Mouse (Mus musculus) intestine, postnatal 0 days (tissue): ENCODE data around the gene Gm10053. TPM values are rescaled to one million over a fixed set of nuclear protein-coding genes. Genes with fewer than 3 reads are reported as not detected.

Source experiments
- ATAC-seq: fragments of 200-750 bp; cut with Nextera tagmentation; 2 replicates; pipeline ENCODE4 v1.8.0; 2017; ENCODE audit warnings: mild to moderate bottlenecking, moderate TSS enrichment, moderate library complexity
- H3K27ac ChIP-seq: fragments of 300-500 bp; sonication (generic); 2 replicates; pipeline ENCODE4 v1.5.1; 2014; ENCODE audit warnings: mild to moderate bottlenecking, low read depth, low read length, moderate library complexity
- H3K27me3 ChIP-seq: fragments of 300-500 bp; sonication (generic); replicated peaks from 2 replicates; pipeline ENCODE4 v1.6.1; 2014; ENCODE audit warnings: low read length, mixed read lengths; ENCODE audit not compliant: control insufficient read depth, insufficient read depth
- H3K36me3 ChIP-seq: fragments of 300-500 bp; sonication (generic); 2 replicates; pipeline ENCODE4 v1.6.1; 2014; ENCODE audit warnings: mild to moderate bottlenecking, moderate library complexity; ENCODE audit not compliant: control insufficient read depth, insufficient read depth
- H3K4me1 ChIP-seq: fragments of 300-500 bp; sonication (generic); replicated peaks from 2 replicates; pipeline ENCODE4 v1.6.1; 2014; ENCODE audit warnings: antibody characterized with exemption, low read length, mixed read lengths; ENCODE audit not compliant: control insufficient read depth, insufficient read depth
- H3K4me2 ChIP-seq: fragments of 300-500 bp; sonication (generic); replicated peaks from 2 replicates; pipeline ENCODE4 v1.6.1; 2014; ENCODE audit warnings: low read depth, mild to moderate bottlenecking, moderate library complexity
- H3K4me3 ChIP-seq: fragments of 300-500 bp; sonication (generic); 2 replicates; pipeline ENCODE4 v1.5.1; 2014; ENCODE audit warnings: low read depth, low read length
- H3K9ac ChIP-seq: fragments of 300-500 bp; sonication (generic); 2 replicates; pipeline ENCODE4 v1.6.1; 2014; ENCODE audit warnings: mild to moderate bottlenecking, low read depth, low read length
- H3K9me3 ChIP-seq: fragments of 300-500 bp; sonication (generic); 2 replicates; pipeline ENCODE4 v1.6.1; 2016; ENCODE audit warnings: mixed run types; ENCODE audit not compliant: control insufficient read depth
- CTCF ChIP-seq: sonication (generic); IDR thresholded peaks from 2 replicates; pipeline ENCODE4 v1.5.1; 2016; ENCODE audit warnings: low read depth, mild to moderate bottlenecking, control low read depth, antibody characterized with exemption, moderate library complexity
- WGBS: fragments of 180-500 bp; shearing (Covaris S2); extraction: QIAGEN DNeasy Blood & Tissue Kit; methylation state at CpG from one replicate; pipeline ENCODE4 v1.1.7; 2014; 5-methylcytosine and 5-hydroxymethylcytosine counted together
- polyA plus RNA-seq: library from polyadenylated mRNA; unstranded; fragments of >200 nt; fragmentation: Nextera tagmentation; extraction: Ambion mirVana; gene quantifications from 2 replicates; pipeline ENCODE4 v1.2.1, GENCODE M21; 2015

Gene Gm10053
- polyA plus RNA-seq, 1 experiment from 2014 or later: 580 TPM

GRCm38 (mm10) chr19:24902821-24903220, 27.3 kb downstream of the Gm10053 start:
- H3K9ac ChIP-seq: no peak overlapping the region
- H3K27ac ChIP-seq: no peak overlapping the region
- no peak overlapping the region for H3K4me2 ChIP-seq
- no peaks in the 10 kb centered on the region for H3K9me3 ChIP-seq
- peaks cover 52% of the 10 kb centered on the region for H3K27me3 ChIP-seq
- no peak for ATAC-seq
- H3K36me3 ChIP-seq: no peaks in the 10 kb centered on the region
- no peak for TF ChIP-seq CTCF
- WGBS: 51% methylated on average over 2 of the region's 2 CpGs
- H3K4me1 ChIP-seq: no peaks in the 10 kb centered on the region
- no peak overlapping the region for H3K4me3 ChIP-seq

GRCm38 (mm10) chr19:24907655-24908054, 32.2 kb downstream of the Gm10053 start:
- no peaks in the 10 kb centered on the region for H3K4me1 ChIP-seq
- no peak overlapping the region for H3K4me2 ChIP-seq
- H3K4me3 ChIP-seq: no peak overlapping the region
- no peaks in the 10 kb centered on the region for H3K9me3 ChIP-seq
- TF ChIP-seq CTCF: no peak
- no peak overlapping the region for H3K9ac ChIP-seq
- ATAC-seq: no peak
- H3K27me3 ChIP-seq: peaks cover 8% of the 10 kb centered on the region
- no peaks in the 10 kb centered on the region for H3K36me3 ChIP-seq
- H3K27ac ChIP-seq: no peak overlapping the region
- 91% methylated on average over 4 of the region's 6 CpGs for WGBS

GRCm38 (mm10) chr19:24908385-24909155, 33.1 kb downstream of the Gm10053 start:
- WGBS: 94% methylated on average over 3 of the region's 3 CpGs
- TF ChIP-seq CTCF: no peak

GRCm38 (mm10) chr19:24920866-24921265, 45.4 kb downstream of the Gm10053 start:
- Histone ChIP-seq H3K4me1 (no peaks in the 10 kb centered on the region), H3K9ac (no peak overlapping the region), H3K36me3 (peaks cover 13% of the 10 kb centered on the region), H3K4me2 (no peak overlapping the region), H3K4me3 (no peak overlapping the region), H3K27me3 (no peaks in the 10 kb centered on the region), H3K27ac (no peak overlapping the region), H3K9me3 (no peaks in the 10 kb centered on the region)
- no peak for TF ChIP-seq CTCF
- 91% methylated on average over 5 of the region's 5 CpGs for WGBS
- ATAC-seq: no peak

More at GRCm38 (mm10) chr19:24908385-24909155, 33.1 kb downstream of the Gm10053 start:
- Histone ChIP-seq H3K36me3 (no peaks in the 10 kb centered on the region), H3K9ac (no peak overlapping the region), H3K4me1 (no peaks in the 10 kb centered on the region), H3K4me2 (no peak overlapping the region), H3K27me3 (no peaks in the 10 kb centered on the region; the same call in 1 of the 2 replicates), H3K9me3 (no peaks in the 10 kb centered on the region), H3K27ac (no peak overlapping the region), H3K4me3 (no peak overlapping the region)
- ATAC-seq: no peak

Other genes with a start within 250 kb of the Gm10053 start
- 9.3 and 11.3 TPM in 2 replicates for gene Tmem252, start 201.7 kb upstream of the Gm10053 start, polyA plus RNA-seq
- 3.3 and 3.5 TPM in 2 replicates for gene Pgm5, start 13.8 kb upstream of the Gm10053 start, polyA plus RNA-seq
- not detected in 2 replicates for gene Foxd4, start 25.5 kb downstream of the Gm10053 start, polyA plus RNA-seq
- gene Cbwd1, start 85.9 kb downstream of the Gm10053 start, polyA plus RNA-seq: 10.4 and 10.6 TPM in 2 replicates
- gene Dock8, start 123.8 kb downstream of the Gm10053 start, polyA plus RNA-seq: 7.2 and 7.5 TPM in 2 replicates